ENCODE assay signal across 8 mouse cellular contexts in the genomic region with DNA sequence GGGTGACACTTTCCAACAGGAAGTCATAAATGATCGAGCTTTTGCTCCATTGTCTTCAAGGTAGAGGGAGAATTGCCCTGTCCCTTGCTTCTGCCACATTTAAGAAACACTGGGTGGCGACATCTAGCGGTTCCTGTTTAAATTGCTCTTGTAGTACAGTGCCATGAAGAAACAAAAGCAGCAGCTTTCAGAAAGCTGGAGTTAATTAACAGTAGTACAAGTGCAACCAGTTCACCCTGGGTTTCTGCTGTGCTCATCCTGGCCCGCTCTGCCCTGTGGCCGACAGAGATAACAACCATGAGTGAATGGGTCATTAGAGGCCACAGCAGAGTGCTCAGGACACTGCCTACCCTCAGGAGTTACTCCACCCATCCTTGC.
DNase-seq lines count a peak whose midpoint lies in the region; ATAC-seq and TF ChIP-seq lines count a peak whose summit lies in the region.

No protein-coding gene starts in this region.

- no peak overlapping the region for H3K27ac ChIP-seq in bone marrow, adult 2 months (ENCODE audit: control insufficient read depth, insufficient read depth, low read depth, low read length, poor library complexity)
- H3K27ac ChIP-seq in embryonic facial prominence, embryonic 15.5 days (replicated peaks) = no peak overlapping the region
- no peak overlapping the region for H3K27ac ChIP-seq in kidney, adult 2 months (ENCODE audit: insufficient read depth, low read depth, low read length)
- peak overlapping the region; percentile 74; the same call in 1 of the 2 replicates for H3K27ac ChIP-seq in limb, embryonic 10.5 days
- H3K27ac ChIP-seq in midbrain, embryonic 14.5 days (replicated peaks; ENCODE audit: low read depth, low read length) = peak overlapping the region; percentile 68; the same call in 1 of the 2 replicates

- H3K9ac ChIP-seq in embryonic facial prominence, embryonic 15.5 days = no peak overlapping the region
- peak overlapping the region; percentile 30; the same call in 1 of the 2 replicates for H3K9ac ChIP-seq in midbrain, embryonic 14.5 days (replicated peaks; ENCODE audit: low read length)

- no peak for ATAC-seq in embryonic facial prominence, embryonic 15.5 days (ENCODE audit: insufficient number of reproducible peaks, low FRiP score, low TSS enrichment, low read depth)
- ATAC-seq in midbrain, embryonic 14.5 days (ENCODE audit: low FRiP score, low TSS enrichment) = peak; percentile 58; the same call in 1 of the 2 replicates

- H3K36me3 ChIP-seq in embryonic facial prominence, embryonic 15.5 days = no peaks in the 10 kb centered on the region
- no peaks in the 10 kb centered on the region for H3K36me3 ChIP-seq in kidney, adult 2 months (ENCODE audit: control insufficient read depth, insufficient read depth, low read length)
- no peaks in the 10 kb centered on the region for H3K36me3 ChIP-seq in limb, embryonic 10.5 days
- H3K36me3 ChIP-seq in midbrain, embryonic 14.5 days (ENCODE audit: control insufficient read depth, insufficient read depth, low read length) = no peaks in the 10 kb centered on the region

- H3K9me3 ChIP-seq in embryonic facial prominence, embryonic 15.5 days (replicated peaks) = no peaks in the 10 kb centered on the region
- H3K9me3 ChIP-seq in limb, embryonic 10.5 days (replicated peaks) = no peaks in the 10 kb centered on the region
- H3K9me3 ChIP-seq in midbrain, embryonic 14.5 days (ENCODE audit: control insufficient read depth, low read length) = no peaks in the 10 kb centered on the region

- H3K4me2 ChIP-seq in embryonic facial prominence, embryonic 15.5 days (replicated peaks) = 0 out of 2 replicates have a peak overlapping the region, but pooled peaks have one; percentile 10
- 0 out of 2 replicates have a peak overlapping the region, but pooled peaks have one; percentile 23 for H3K4me2 ChIP-seq in midbrain, embryonic 14.5 days (ENCODE audit: low read length)

- H3K4me1 ChIP-seq in bone marrow, adult 2 months (ENCODE audit: control insufficient read depth, insufficient read depth, low read length) = no peaks in the 10 kb centered on the region
- H3K4me1 ChIP-seq in embryonic facial prominence, embryonic 15.5 days = peaks cover 10% of the 10 kb centered on the region
- H3K4me1 ChIP-seq in kidney, adult 2 months (ENCODE audit: control insufficient read depth, insufficient read depth, low read length) = no peaks in the 10 kb centered on the region; the same call in 1 of the 2 replicates
- peaks cover 37% of the 10 kb centered on the region for H3K4me1 ChIP-seq in limb, embryonic 10.5 days
- H3K4me1 ChIP-seq in midbrain, embryonic 14.5 days (ENCODE audit: control insufficient read depth, insufficient read depth, low read length) = peaks cover 9% of the 10 kb centered on the region; the same call in 1 of the 2 replicates

- no peak for TF ChIP-seq POLR2A in bone marrow, adult 2 months (IDR thresholded peaks at IDR 0.05; ENCODE audit: borderline replicate concordance, control insufficient read depth, low read depth, low read length)
- no peak for TF ChIP-seq POLR2A in kidney, adult 2 months (IDR thresholded peaks at IDR 0.05; ENCODE audit: low read depth, low read length)

- DNase-seq in B cell, adult 2 months = peak; percentile 72 to 74
- peak; percentile 86 for DNase-seq in heart, adult 8-10 months (ENCODE audit: low spot score)
- DNase-seq in kidney, adult 2 months = peak; percentile 86
- peak; percentile 76 for DNase-seq in limb, embryonic 10.5 days (ENCODE audit: low spot score)
- DNase-seq in midbrain, embryonic 14.5 days = peak; percentile 95
- peak; percentile 12 to 52 for DNase-seq in spleen, postnatal 14 days (ENCODE audit: low spot score in 2 of 2)

- whole genome bisulfite sequencing in bone marrow, adult 2 months = 3% methylated on average over 5 of the region's 5 CpGs
- under 1% methylated on average over 5 of the region's 5 CpGs for WGBS in embryonic facial prominence, embryonic 15.5 days
- under 1% methylated on average over 5 of the region's 5 CpGs for WGBS in kidney, adult 2 months
- WGBS in limb, embryonic 10.5 days = under 1% methylated on average over 5 of the region's 5 CpGs
- WGBS in midbrain, embryonic 14.5 days = 2% methylated on average over 5 of the region's 5 CpGs

- peak; percentile 15; the same call in 1 of the 2 replicates for TF ChIP-seq CTCF in bone marrow, adult 2 months (IDR thresholded peaks at IDR 0.05; ENCODE audit: control insufficient read depth, insufficient read depth, low read length)
- TF ChIP-seq CTCF in kidney, adult 2 months (conservative IDR thresholded peaks at IDR 0.05; ENCODE audit: insufficient read depth, insufficient read length, low read depth, low read length) = peak; percentile 59

- no peaks in the 10 kb centered on the region for H3K27me3 ChIP-seq in embryonic facial prominence, embryonic 15.5 days
- H3K27me3 ChIP-seq in kidney, adult 2 months (replicated peaks; ENCODE audit: control insufficient read depth, insufficient read depth, low read length) = no peaks in the 10 kb centered on the region
- H3K27me3 ChIP-seq in limb, embryonic 10.5 days (ENCODE audit: low read depth, poor library complexity, severe bottlenecking) = no peaks in the 10 kb centered on the region
- no peaks in the 10 kb centered on the region for H3K27me3 ChIP-seq in midbrain, embryonic 14.5 days (ENCODE audit: control insufficient read depth, insufficient read depth, low read length)

- no peak overlapping the region for H3K4me3 ChIP-seq in bone marrow, adult 2 months (replicated peaks; ENCODE audit: control insufficient read depth, low read depth, low read length)
- no peak overlapping the region for H3K4me3 ChIP-seq in embryonic facial prominence, embryonic 15.5 days (replicated peaks)
- no peak overlapping the region for H3K4me3 ChIP-seq in kidney, adult 2 months (ENCODE audit: insufficient read depth, low read depth, low read length)
- H3K4me3 ChIP-seq in limb, embryonic 10.5 days = 0 out of 2 replicates have a peak overlapping the region, but pooled peaks have one; percentile 7
- H3K4me3 ChIP-seq in midbrain, embryonic 14.5 days (replicated peaks; ENCODE audit: low read depth, low read length) = no peak overlapping the region

Comparison
In these comparisons a context has a peak if more than half of its experiments do, and no peak if none do; other contexts are left out.
1. DNase-seq: peak in every context shown above with its lines; median percentile 95 in midbrain, embryonic 14.5 days; 86 in heart, adult 8-10 months; 86 in kidney, adult 2 months; 76 in limb, embryonic 10.5 days; 73 in B cell, adult 2 months; 32 in spleen, postnatal 14 days.
2. H3K27ac ChIP-seq: peak in limb, embryonic 10.5 days (single experiment) and midbrain, embryonic 14.5 days (single experiment); none in bone marrow, adult 2 months (single experiment), embryonic facial prominence, embryonic 15.5 days (single experiment) and kidney, adult 2 months (single experiment).